Mouse (Mus musculus) bone marrow macrophage, adult 2 months (primary cell): ENCODE results near the gene Gm7030.
"Not testable (repeated sequence)": the region's sequence is repeated elsewhere in the genome, so short reads cannot be mapped to it uniquely, and the experiment has no call there.

Experiments
- CTCF ChIP-seq: IDR thresholded peaks from 2 replicates; pipeline ENCODE4 v1.5.1; 2012; ENCODE audit warnings: low read depth, mild to moderate bottlenecking, low read length, moderate library complexity
- POLR2A ChIP-seq: IDR thresholded peaks from 2 replicates; pipeline ENCODE4 v1.6.1; 2012; ENCODE audit warnings: mild to moderate bottlenecking, low read depth, low read length, borderline replicate concordance

DNA sequence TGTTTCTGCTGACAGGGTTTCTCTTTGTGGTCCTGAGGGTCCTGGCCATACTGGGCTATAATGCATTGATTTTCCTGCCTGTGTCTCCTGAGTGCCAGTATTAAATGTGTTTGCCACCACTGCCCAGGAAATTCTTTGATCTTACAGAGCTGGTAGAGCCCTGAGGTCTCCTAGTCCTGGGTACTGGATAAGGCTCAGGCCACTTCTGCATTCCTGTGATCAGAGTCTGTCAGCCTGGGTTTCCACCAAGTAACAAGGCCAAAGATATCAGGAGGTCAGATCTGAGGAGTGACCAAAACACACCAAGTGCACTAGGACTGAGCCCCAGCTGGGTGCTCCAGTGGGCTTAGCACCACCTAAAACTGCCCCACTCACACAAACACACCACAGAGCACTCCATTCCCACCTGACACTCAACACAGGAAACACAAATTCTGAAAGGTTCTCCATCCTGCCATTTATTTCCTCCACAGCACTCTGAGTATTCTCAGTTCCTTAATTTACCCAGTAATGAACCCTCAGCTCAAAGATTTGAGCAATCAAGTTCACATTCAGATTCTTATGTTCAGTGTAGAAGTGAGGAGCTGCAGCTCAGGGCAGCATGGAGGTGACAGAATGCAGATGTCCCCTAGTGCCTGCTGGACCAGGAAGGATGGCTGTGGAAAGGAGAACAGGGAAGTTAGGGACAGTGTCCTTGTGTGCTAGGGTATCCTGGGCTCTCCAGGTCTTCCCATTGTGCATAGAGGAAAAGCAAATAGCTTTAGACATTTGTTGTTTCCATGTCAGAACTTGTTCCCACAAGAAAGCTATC, 6.4 kb upstream of the Gm7030 start:
- TF ChIP-seq POLR2A, CTCF: not testable (repeated sequence)
